Mouse (Mus musculus): Measurements from ENCODE around the gene Kcnq4. TPM values are rescaled to one million over a fixed set of nuclear protein-coding genes. Genes with fewer than 3 reads are reported as not detected.
A peak's percentile ranks its signal among the peaks of the same experiment; 100 is the strongest.

The Kcnq4 gene
- 0.45 and 0.74 TPM in 2 replicates for total RNA-seq (2012; rRNA removed)

GRCm38 (mm10) chr4:120747941-120748866 lies at the start of gene Kcnq4:
Kcnq4 (minus strand) TSS chr4:120748612.
- in situ Hi-C loops (cut with MboI; ENCODE audit: low sequenced_read_pairs in 2 of 2, unreplicated experiment in 2 of 2), result no loop called here

GRCm38 (mm10) chr4:120796687-120797086 lies 48.3 kb upstream of the Kcnq4 start:
- in situ Hi-C loops (cut with MboI; ENCODE audit: low sequenced_read_pairs in 2 of 2, unreplicated experiment in 2 of 2), result no loop called here
- Histone ChIP-seq H3K36me3 (ENCODE audit: control insufficient read depth, insufficient read depth, low read length, poor library complexity, severe bottlenecking) (no peaks in the 10 kb centered on the region), H3K27ac (ENCODE audit: insufficient read depth, low read depth, low read length, poor library complexity, severe bottlenecking) (peak overlapping the region; percentile 22; the same call in 1 of the 2 replicates), H3K9ac (ENCODE audit: insufficient read depth, low read depth, low read length, poor library complexity, severe bottlenecking) (no peak overlapping the region), H3K4me1 (ENCODE audit: control insufficient read depth in 2 of 2, insufficient read depth in 2 of 2, low read length in 2 of 2, poor library complexity in 1 of 2) (peaks cover 2 to 4% of the 10 kb centered on the region in 2 experiments; a peak in 3 of 4 replicates), H3K4me3 (ENCODE audit: insufficient read depth in 1 of 2, low read depth in 1 of 2, low read length in 2 of 2, poor library complexity in 1 of 2, severe bottlenecking in 1 of 2) (no peak overlapping the region), H3K9me3 (ENCODE audit: control insufficient read depth, insufficient read depth, low read depth, low read length) (no peaks in the 10 kb centered on the region)
- TF ChIP-seq MAFK (IDR thresholded peaks at IDR 0.05; ENCODE audit: insufficient read depth, low read depth, low read length), result no peak
- TF ChIP-seq HCFC1 (IDR thresholded peaks at IDR 0.05; ENCODE audit: borderline replicate concordance, insufficient read depth, low read length), result no peak
- no peak for TF ChIP-seq ZC3H11A (IDR thresholded peaks at IDR 0.05; ENCODE audit: borderline replicate concordance, low read depth, low read length)
- TF ChIP-seq ZNF384 (IDR thresholded peaks at IDR 0.05; ENCODE audit: low read depth, low read length), result no peak
- no peak for TF ChIP-seq CHD2 (IDR thresholded peaks at IDR 0.05; ENCODE audit: low read depth, low read length)
- DNase-seq (ENCODE audit: low read depth, low spot score), result no peak

More at GRCm38 (mm10) chr4:120747941-120748866, at the start of gene Kcnq4:
- no peak for DNase-seq (ENCODE audit: low read depth, low spot score)
- TF ChIP-seq ZC3H11A (IDR thresholded peaks at IDR 0.05; ENCODE audit: borderline replicate concordance, low read depth, low read length), result no peak
- TF ChIP-seq MAFK (IDR thresholded peaks at IDR 0.05; ENCODE audit: insufficient read depth, low read depth, low read length), result no peak
- TF ChIP-seq ZNF384 (IDR thresholded peaks at IDR 0.05; ENCODE audit: low read depth, low read length), result no peak
- TF ChIP-seq CHD2 (IDR thresholded peaks at IDR 0.05; ENCODE audit: low read depth, low read length), result no peak
- no peak for TF ChIP-seq HCFC1 (IDR thresholded peaks at IDR 0.05; ENCODE audit: borderline replicate concordance, insufficient read depth, low read length)
- H3K9me3 ChIP-seq (ENCODE audit: control insufficient read depth, insufficient read depth, low read depth, low read length), result no peaks in the 10 kb centered on the region
- H3K4me3 ChIP-seq (ENCODE audit: insufficient read depth in 1 of 2, low read depth in 1 of 2, low read length in 2 of 2, poor library complexity in 1 of 2, severe bottlenecking in 1 of 2), result peak within 1 kb of the TSS; percentile 68 to 88
- H3K36me3 ChIP-seq (ENCODE audit: control insufficient read depth, insufficient read depth, low read length, poor library complexity, severe bottlenecking), result no peaks in the 10 kb centered on the region
- H3K27ac ChIP-seq (ENCODE audit: insufficient read depth, low read depth, low read length, poor library complexity, severe bottlenecking), result no peak within 1 kb of the TSS
- H3K9ac ChIP-seq (ENCODE audit: insufficient read depth, low read depth, low read length, poor library complexity, severe bottlenecking), result peak within 1 kb of the TSS; percentile 64
- peaks cover 0 to 10% of the 10 kb centered on the region in 2 experiments; a peak in 2 of 4 replicates for H3K4me1 ChIP-seq (ENCODE audit: control insufficient read depth in 2 of 2, insufficient read depth in 2 of 2, low read length in 2 of 2, poor library complexity in 1 of 2)

GRCm38 (mm10) chr4:120795646-120796045 lies 47.2 kb upstream of the Kcnq4 start:
- DNase-seq (ENCODE audit: low read depth, low spot score), result no peak
- Histone ChIP-seq H3K9ac (ENCODE audit: insufficient read depth, low read depth, low read length, poor library complexity, severe bottlenecking) (no peak overlapping the region), H3K27ac (ENCODE audit: insufficient read depth, low read depth, low read length, poor library complexity, severe bottlenecking) (no peak overlapping the region), H3K4me1 (ENCODE audit: control insufficient read depth in 2 of 2, insufficient read depth in 2 of 2, low read length in 2 of 2, poor library complexity in 1 of 2) (peaks cover 2 to 4% of the 10 kb centered on the region in 2 experiments; a peak in 3 of 4 replicates), H3K9me3 (ENCODE audit: control insufficient read depth, insufficient read depth, low read depth, low read length) (no peaks in the 10 kb centered on the region), H3K4me3 (ENCODE audit: insufficient read depth in 1 of 2, low read depth in 1 of 2, low read length in 2 of 2, poor library complexity in 1 of 2, severe bottlenecking in 1 of 2) (no peak overlapping the region), H3K36me3 (ENCODE audit: control insufficient read depth, insufficient read depth, low read length, poor library complexity, severe bottlenecking) (no peaks in the 10 kb centered on the region)
- in situ Hi-C loops (cut with MboI; ENCODE audit: low sequenced_read_pairs in 2 of 2, unreplicated experiment in 2 of 2), result no loop called here
- TF ChIP-seq MAFK (IDR thresholded peaks at IDR 0.05; ENCODE audit: insufficient read depth, low read depth, low read length), result no peak
- TF ChIP-seq CHD2 (IDR thresholded peaks at IDR 0.05; ENCODE audit: low read depth, low read length), result no peak
- TF ChIP-seq ZNF384 (IDR thresholded peaks at IDR 0.05; ENCODE audit: low read depth, low read length), result no peak
- TF ChIP-seq ZC3H11A (IDR thresholded peaks at IDR 0.05; ENCODE audit: borderline replicate concordance, low read depth, low read length), result no peak
- no peak for TF ChIP-seq HCFC1 (IDR thresholded peaks at IDR 0.05; ENCODE audit: borderline replicate concordance, insufficient read depth, low read length)

GRCm38 (mm10) chr4:120792918-120793317 lies 44.5 kb upstream of the Kcnq4 start:
- H3K27ac ChIP-seq (ENCODE audit: insufficient read depth, low read depth, low read length, poor library complexity, severe bottlenecking), result no peak overlapping the region
- TF ChIP-seq MAFK (IDR thresholded peaks at IDR 0.05; ENCODE audit: insufficient read depth, low read depth, low read length), result no peak
- no peak for TF ChIP-seq CHD2 (IDR thresholded peaks at IDR 0.05; ENCODE audit: low read depth, low read length)
- no peak overlapping the region for H3K4me3 ChIP-seq (ENCODE audit: insufficient read depth in 1 of 2, low read depth in 1 of 2, low read length in 2 of 2, poor library complexity in 1 of 2, severe bottlenecking in 1 of 2)
- H3K4me1 ChIP-seq (ENCODE audit: control insufficient read depth in 2 of 2, insufficient read depth in 2 of 2, low read length in 2 of 2, poor library complexity in 1 of 2), result peaks cover 2 to 4% of the 10 kb centered on the region in 2 experiments; a peak in 3 of 4 replicates
- peaks cover 3% of the 10 kb centered on the region for H3K36me3 ChIP-seq (ENCODE audit: control insufficient read depth, insufficient read depth, low read length, poor library complexity, severe bottlenecking)
- in situ Hi-C loops (cut with MboI; ENCODE audit: low sequenced_read_pairs in 2 of 2, unreplicated experiment in 2 of 2), result no loop called here
- no peaks in the 10 kb centered on the region for H3K9me3 ChIP-seq (ENCODE audit: control insufficient read depth, insufficient read depth, low read depth, low read length)
- no peak overlapping the region for H3K9ac ChIP-seq (ENCODE audit: insufficient read depth, low read depth, low read length, poor library complexity, severe bottlenecking)
- no peak for DNase-seq (ENCODE audit: low read depth, low spot score)

All from ES-E14 (cell line).